Mouse (Mus musculus) thymus, adult 2 months (tissue): ENCODE measurements around the gene Gm20388.

Experiments
- CTCF ChIP-seq: fragments of 200-500 bp; IDR thresholded peaks from 2 replicates; pipeline ENCODE4 v1.5.1; 2012; ENCODE audit warnings: mild to moderate bottlenecking, control low read depth, low read length, moderate library complexity, borderline replicate concordance; ENCODE audit not compliant: control insufficient read depth, poor library complexity, insufficient read depth; ENCODE audit errors: extremely low read depth
- POLR2A ChIP-seq: fragments of 200-500 bp; IDR thresholded peaks from 2 replicates; pipeline ENCODE4 v1.6.1; 2012; ENCODE audit warnings: mild to moderate bottlenecking, low read length, control low read depth, moderate library complexity; ENCODE audit not compliant: control insufficient read depth, poor library complexity, insufficient read depth; ENCODE audit errors: extremely low read depth

- TF ChIP-seq CTCF (no peak), POLR2A (no peak)
Observed at GRCm38 (mm10) chr8:122265522-122265921, 2354.9 kb downstream of the Gm20388 start.
